Mouse (Mus musculus) lung, embryonic 15.5 days (tissue): ENCODE data around the gene Gfra4. TPM values are rescaled to one million over a fixed set of nuclear protein-coding genes. Genes with fewer than 3 reads are reported as not detected.
A peak's percentile ranks its signal among the peaks of the same experiment; 100 is the strongest.

ENCODE experiments used
- ATAC-seq: fragments of 200-750 bp; cut with Nextera tagmentation; 2 replicates; pipeline ENCODE4 v1.8.0; 2017; ENCODE audit warnings: moderate number of reproducible peaks, borderline replicate concordance; ENCODE audit not compliant: low FRiP score, low TSS enrichment; ENCODE audit errors: extremely low read depth
- H3K27ac ChIP-seq: fragments of 300-500 bp; sonication (generic); 2 replicates; pipeline ENCODE4 v1.5.1; 2015; ENCODE audit warnings: moderate library complexity, mild to moderate bottlenecking, inconsistent platforms
- H3K27me3 ChIP-seq: fragments of 300-500 bp; sonication (generic); 2 replicates; pipeline ENCODE4 v1.6.1; 2015; ENCODE audit warnings: inconsistent platforms
- H3K36me3 ChIP-seq: fragments of 300-500 bp; sonication (generic); 2 replicates; pipeline ENCODE4 v1.6.1; 2015; ENCODE audit warnings: inconsistent platforms
- H3K4me1 ChIP-seq: fragments of 300-500 bp; sonication (generic); 2 replicates; pipeline ENCODE4 v1.6.1; 2015; ENCODE audit warnings: inconsistent platforms
- H3K4me2 ChIP-seq: fragments of 300-500 bp; sonication (generic); 2 replicates; pipeline ENCODE4 v1.6.1; 2015; ENCODE audit warnings: inconsistent platforms, mild to moderate bottlenecking, moderate library complexity
- H3K4me3 ChIP-seq: fragments of 300-500 bp; sonication (generic); 2 replicates; pipeline ENCODE4 v1.5.1; 2015; ENCODE audit warnings: mild to moderate bottlenecking, inconsistent platforms
- H3K9ac ChIP-seq: fragments of 300-500 bp; sonication (generic); 2 replicates; pipeline ENCODE4 v1.6.1; 2015; ENCODE audit warnings: inconsistent platforms
- H3K9me3 ChIP-seq: fragments of 300-500 bp; sonication (generic); 2 replicates; pipeline ENCODE4 v1.6.1; 2016; ENCODE audit warnings: inconsistent platforms
- WGBS: fragments of 180-500 bp; shearing (Covaris S2); methylation state at CpG from one replicate; pipeline ENCODE4 v1.1.7; 2015; 5-methylcytosine and 5-hydroxymethylcytosine counted together
- microRNA-seq: library from miRNA; unstranded; fragments of <30 nt; microRNA quantifications from one replicate; pipeline ENCODE4, GENCODE M21; 2016
- polyA plus RNA-seq: library from polyadenylated mRNA; unstranded; fragments of >200 nt; fragmentation: Nextera tagmentation; extraction: Ambion mirVana; gene quantifications from 2 replicates; pipeline ENCODE4 v1.2.1, GENCODE M21; 2015

Gfra4 gene
- polyA plus RNA-seq, 1 experiment from 2014 or later: 12.5 TPM

DNA sequence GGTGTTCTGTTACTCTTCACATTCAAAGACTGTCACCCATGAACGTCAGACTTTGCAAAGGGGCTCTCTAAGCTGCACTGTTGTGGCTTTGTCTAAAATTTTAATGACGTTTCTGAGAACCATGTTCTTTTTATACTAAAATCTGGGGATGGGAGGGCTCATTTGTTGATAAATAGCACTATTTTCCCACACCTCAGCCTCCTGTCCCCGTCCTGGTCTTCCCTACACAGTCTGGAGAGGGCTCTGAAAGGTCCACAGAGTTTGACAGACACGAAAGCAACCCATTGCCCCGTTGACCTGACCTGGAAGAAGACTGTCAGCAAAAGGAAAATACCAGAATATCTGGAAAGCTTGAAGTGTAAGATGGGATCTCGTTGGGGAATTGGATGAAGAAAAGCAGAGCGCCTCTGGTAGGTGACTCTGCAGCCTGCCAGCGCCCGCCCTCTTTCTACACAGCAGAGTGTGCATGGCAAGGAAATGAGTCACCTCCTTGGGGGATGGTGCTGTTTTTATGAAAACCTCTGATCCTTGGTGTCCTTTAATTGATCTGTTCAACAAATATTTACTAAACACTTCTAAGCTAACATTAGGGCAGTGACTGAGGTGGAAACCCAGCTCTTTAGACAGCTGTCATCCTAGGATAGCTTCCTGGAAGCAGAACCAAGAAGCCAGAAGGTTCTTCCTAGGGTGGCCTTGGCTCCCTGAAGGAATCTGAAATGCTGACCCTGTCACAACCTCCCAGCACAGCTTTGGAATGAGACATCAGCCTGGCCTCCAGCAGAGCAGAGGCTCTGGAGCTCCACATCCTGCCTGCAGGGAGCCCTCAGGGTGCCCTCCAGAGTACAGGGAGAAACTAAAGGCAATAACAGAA lies 13.6 kb downstream of the Gfra4 start:
- Histone ChIP-seq H3K4me1 (no peaks in the 10 kb centered on the region), H3K9me3 (no peaks in the 10 kb centered on the region), H3K4me2 (no peak overlapping the region), H3K36me3 (peaks cover 10% of the 10 kb centered on the region; the same call in 1 of the 2 replicates), H3K27me3 (no peaks in the 10 kb centered on the region), H3K9ac (no peak overlapping the region), H3K27ac (0 out of 2 replicates have a peak overlapping the region, but pooled peaks have one; percentile 3), H3K4me3 (no peak overlapping the region)
- 45% methylated on average over 9 of the region's 9 CpGs for WGBS
- no peak for ATAC-seq

DNA sequence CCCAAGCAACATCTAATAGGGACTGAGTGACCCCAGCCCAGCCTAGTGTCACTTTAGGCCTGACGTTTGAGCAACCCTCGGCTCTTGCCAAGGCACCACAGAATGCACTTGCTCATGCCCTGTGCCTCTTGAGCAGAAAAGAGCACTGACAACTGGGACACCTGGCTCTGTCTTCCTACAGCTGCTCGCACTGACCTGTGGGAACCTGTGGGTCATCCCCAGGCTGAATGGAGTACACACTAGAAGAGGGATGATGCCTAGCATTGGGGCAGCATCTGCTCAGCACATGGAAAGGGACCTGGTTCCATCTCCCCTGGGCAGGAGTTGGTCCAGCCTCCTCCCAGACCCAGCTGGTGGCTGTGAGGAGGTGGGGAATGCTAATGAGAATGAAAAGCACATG lies 15.9 kb downstream of the Gfra4 start:
- H3K4me2 ChIP-seq: no peak overlapping the region
- WGBS: 91% methylated on average over 3 of the region's 3 CpGs
- H3K27me3 ChIP-seq: no peaks in the 10 kb centered on the region
- H3K27ac ChIP-seq: no peak overlapping the region
- no peak overlapping the region for H3K9ac ChIP-seq
- no peak overlapping the region for H3K4me3 ChIP-seq
- H3K9me3 ChIP-seq: no peaks in the 10 kb centered on the region
- H3K36me3 ChIP-seq: peaks cover 15% of the 10 kb centered on the region; the same call in 1 of the 2 replicates
- no peaks in the 10 kb centered on the region for H3K4me1 ChIP-seq
- ATAC-seq: no peak

DNA sequence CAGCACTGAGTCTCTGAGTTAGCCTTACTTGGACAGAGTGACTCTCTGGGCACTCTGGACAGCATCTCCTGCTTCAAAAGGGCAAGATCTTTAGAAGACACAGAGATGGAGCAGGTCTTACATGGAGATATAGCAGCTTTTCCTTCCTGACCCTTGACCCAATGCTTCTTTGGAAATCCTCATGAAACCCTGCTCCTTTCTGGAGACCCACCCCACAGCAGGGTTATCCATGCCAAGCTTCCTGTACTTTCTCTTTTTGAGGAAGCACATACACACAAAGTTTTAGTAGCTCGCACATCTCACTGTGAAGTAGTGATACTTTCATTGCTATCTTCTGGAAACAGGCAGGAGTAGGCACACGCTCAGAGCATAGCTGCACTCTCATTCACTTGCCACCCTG lies 17.7 kb downstream of the Gfra4 start:
- no peak for ATAC-seq
- no peak overlapping the region for H3K4me3 ChIP-seq
- WGBS: 86% methylated on average over 2 of the region's 2 CpGs
- no peaks in the 10 kb centered on the region for H3K9me3 ChIP-seq
- H3K27me3 ChIP-seq: no peaks in the 10 kb centered on the region
- peaks cover 15% of the 10 kb centered on the region; the same call in 1 of the 2 replicates for H3K36me3 ChIP-seq
- no peaks in the 10 kb centered on the region for H3K4me1 ChIP-seq
- H3K27ac ChIP-seq: no peak overlapping the region
- no peak overlapping the region for H3K9ac ChIP-seq
- no peak overlapping the region for H3K4me2 ChIP-seq

DNA sequence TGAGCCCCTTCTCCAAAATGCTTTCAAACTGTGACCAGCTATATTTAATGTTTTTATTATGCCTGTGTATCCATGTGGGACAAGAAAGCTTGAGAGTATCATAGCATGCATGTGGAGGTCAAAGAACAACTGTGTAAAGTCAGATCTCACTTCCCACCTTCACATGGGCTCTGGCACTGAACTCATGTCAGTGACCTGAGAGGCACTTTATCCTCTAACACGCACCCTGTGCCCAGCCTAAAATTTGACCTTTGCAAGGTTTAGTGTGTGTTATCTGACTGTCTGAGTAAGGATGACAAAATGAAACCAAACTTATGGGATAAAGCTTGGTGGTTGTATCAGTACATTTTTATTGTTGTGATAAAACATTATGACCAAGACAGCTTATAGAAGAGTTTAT lies 32.3 kb downstream of the Gfra4 start:
- H3K4me2 ChIP-seq: no peak overlapping the region
- no peak for ATAC-seq
- H3K27ac ChIP-seq: no peak overlapping the region
- no peak overlapping the region for H3K9ac ChIP-seq
- peaks cover 13% of the 10 kb centered on the region; the same call in 1 of the 2 replicates for H3K36me3 ChIP-seq
- 61% methylated on average over 1 of the region's 1 CpGs for WGBS
- H3K4me3 ChIP-seq: no peak overlapping the region
- no peaks in the 10 kb centered on the region for H3K4me1 ChIP-seq
- H3K9me3 ChIP-seq: no peaks in the 10 kb centered on the region
- H3K27me3 ChIP-seq: no peaks in the 10 kb centered on the region

DNA sequence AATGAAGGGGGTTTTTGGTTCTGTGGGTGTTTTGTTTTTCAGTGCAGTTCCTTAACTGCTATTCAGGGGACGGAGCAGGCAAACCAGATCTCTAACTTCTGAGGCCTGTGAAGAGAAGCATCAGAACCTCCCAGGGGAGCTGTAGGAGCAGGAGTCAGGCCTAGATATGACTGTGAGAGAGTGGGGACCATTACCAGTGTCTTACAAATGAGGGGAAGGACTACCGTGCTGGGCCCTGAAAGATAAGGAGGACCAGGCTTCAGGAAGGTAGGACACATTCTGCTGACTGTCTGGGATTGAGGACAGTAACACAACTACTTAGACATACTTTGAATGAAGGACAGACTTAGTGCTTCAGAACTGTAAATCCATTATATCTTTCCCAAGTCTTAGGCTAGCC lies 33.8 kb downstream of the Gfra4 start:
- H3K9ac ChIP-seq: no peak overlapping the region
- ATAC-seq: no peak
- no peak overlapping the region for H3K4me2 ChIP-seq
- WGBS: 87% methylated on average over 2 of the region's 2 CpGs
- H3K36me3 ChIP-seq: peaks cover 11% of the 10 kb centered on the region; the same call in 1 of the 2 replicates
- no peak overlapping the region for H3K27ac ChIP-seq
- H3K9me3 ChIP-seq: no peaks in the 10 kb centered on the region
- H3K27me3 ChIP-seq: no peaks in the 10 kb centered on the region
- no peaks in the 10 kb centered on the region for H3K4me1 ChIP-seq
- H3K4me3 ChIP-seq: no peak overlapping the region

DNA sequence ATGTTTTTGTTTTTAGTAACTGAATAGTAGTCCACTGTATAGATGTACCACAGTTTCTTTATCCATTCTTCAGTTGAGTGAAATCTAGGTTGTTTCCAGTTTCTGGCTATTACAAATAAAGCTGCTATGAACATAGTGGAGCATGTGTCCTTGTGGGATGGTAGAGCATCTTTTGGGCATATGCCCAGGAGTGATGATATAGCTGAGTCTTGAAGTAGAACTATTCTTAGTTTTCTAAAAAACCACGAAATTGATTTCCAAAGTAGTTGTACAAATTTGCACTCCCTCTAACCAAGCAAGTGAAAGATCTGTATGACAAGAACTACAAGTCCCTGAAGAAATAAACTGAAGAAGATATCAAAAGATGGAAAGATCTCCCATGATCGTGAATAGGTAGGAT lies 50.1 kb downstream of the Gfra4 start:
- no peak for ATAC-seq
- Histone ChIP-seq H3K9ac (no peak overlapping the region), H3K9me3 (no peaks in the 10 kb centered on the region), H3K4me3 (no peak overlapping the region), H3K27me3 (no peaks in the 10 kb centered on the region), H3K4me2 (no peak overlapping the region), H3K27ac (no peak overlapping the region), H3K4me1 (no peaks in the 10 kb centered on the region), H3K36me3 (peaks cover 3% of the 10 kb centered on the region; the same call in 1 of the 2 replicates)
- WGBS: 92% methylated on average over 2 of the region's 2 CpGs

Small RNAs within 50 kb of the gene (microRNA-seq; reads per million reads assigned to microRNA genes)
- not detected for gene Mir6973b

Other genes starting within 250 kb of the Gfra4 start
- gene 4930402H24Rik, start 136.7 kb downstream of the Gfra4 start, polyA plus RNA-seq: 26.2 and 29.0 TPM in 2 replicates
- gene Atrn, start 136.6 kb downstream of the Gfra4 start, polyA plus RNA-seq: 5.4 and 5.5 TPM in 2 replicates
- gene Adam33, start 20.7 kb upstream of the Gfra4 start, polyA plus RNA-seq: 4.0 and 8.1 TPM in 2 replicates
- gene Siglec1, start 43.7 kb upstream of the Gfra4 start, polyA plus RNA-seq: 0.44 and 0.47 TPM in 2 replicates
- gene Hspa12b, start 84.2 kb upstream of the Gfra4 start, polyA plus RNA-seq: 15.0 and 16.5 TPM in 2 replicates
- not detected in 2 replicates for gene Gm11037, start 90.4 kb upstream of the Gfra4 start, polyA plus RNA-seq
- gene 1700037H04Rik, start 117.0 kb upstream of the Gfra4 start, polyA plus RNA-seq: 60.4 and 61.5 TPM in 2 replicates
- 12.6 and 14.1 TPM in 2 replicates for gene Cenpb, start 137.0 kb upstream of the Gfra4 start, polyA plus RNA-seq
- gene Cdc25b, start 143.9 kb upstream of the Gfra4 start, polyA plus RNA-seq: 56.1 and 58.4 TPM in 2 replicates
- 5.0 and 5.8 TPM in 2 replicates for gene Spef1, start 144.2 kb upstream of the Gfra4 start, polyA plus RNA-seq
- 22.6 and 27.0 TPM in 2 replicates for gene Ap5s1, start 164.0 kb upstream of the Gfra4 start, polyA plus RNA-seq
- gene Mavs, start 191.0 kb upstream of the Gfra4 start, polyA plus RNA-seq: 18.5 and 19.7 TPM in 2 replicates
- gene Pank2, start 219.4 kb upstream of the Gfra4 start, polyA plus RNA-seq: 37.5 and 39.6 TPM in 2 replicates